ENCODE assay signal across 8 mouse cellular contexts in genomic region chr3:30353878-30354727, GRCm38 (mm10).
DNase-seq lines count a peak whose midpoint lies in the region; ATAC-seq and TF ChIP-seq lines count a peak whose summit lies in the region.

No protein-coding gene starts in this region.

- no peak for TF ChIP-seq CTCF in heart, postnatal 0 days (IDR thresholded peaks at IDR 0.05; ENCODE audit: low read depth)

- no peaks in the 10 kb centered on the region for H3K36me3 ChIP-seq in forebrain, embryonic 13.5 days (ENCODE audit: poor library complexity, severe bottlenecking)
- no peaks in the 10 kb centered on the region for H3K36me3 ChIP-seq in forebrain, embryonic 12.5 days (replicated peaks)
- H3K36me3 ChIP-seq in heart, postnatal 0 days (replicated peaks; ENCODE audit: control insufficient read depth, insufficient read depth, low read length) = no peaks in the 10 kb centered on the region
- H3K36me3 ChIP-seq in liver, embryonic 16.5 days (ENCODE audit: control insufficient read depth, insufficient read depth) = no peaks in the 10 kb centered on the region

- 0 out of 2 replicates have a peak, but pooled peaks have one; percentile 21 for ATAC-seq in forebrain, embryonic 13.5 days
- ATAC-seq in forebrain, embryonic 12.5 days (ENCODE audit: low FRiP score) = no peak
- no peak; the same call in 1 of the 2 replicates for ATAC-seq in heart, postnatal 0 days (ENCODE audit: insufficient read depth, low read depth)
- ATAC-seq in liver, embryonic 16.5 days (ENCODE audit: low read depth) = peak; percentile 37; the same call in 1 of the 2 replicates

- peaks cover 7% of the 10 kb centered on the region; the same call in 1 of the 2 replicates for H3K4me1 ChIP-seq in forebrain, embryonic 13.5 days
- peaks cover under 1% of the 10 kb centered on the region for H3K4me1 ChIP-seq in forebrain, embryonic 12.5 days
- H3K4me1 ChIP-seq in heart, postnatal 0 days (ENCODE audit: control insufficient read depth, insufficient read depth) = no peaks in the 10 kb centered on the region
- no peaks in the 10 kb centered on the region for H3K4me1 ChIP-seq in liver, embryonic 16.5 days (ENCODE audit: control insufficient read depth, low read depth, low read length)

- 51% methylated on average over 6 of the region's 6 CpGs for WGBS in forebrain, embryonic 13.5 days
- WGBS in forebrain, embryonic 12.5 days = 45% methylated on average over 6 of the region's 6 CpGs
- WGBS in heart, postnatal 0 days = 17% methylated on average over 6 of the region's 6 CpGs
- 8% methylated on average over 6 of the region's 6 CpGs for WGBS in liver, embryonic 16.5 days (ENCODE audit: insufficient replicate concordance)

- no peak overlapping the region for H3K4me3 ChIP-seq in forebrain, embryonic 13.5 days
- H3K4me3 ChIP-seq in forebrain, embryonic 12.5 days (replicated peaks) = no peak overlapping the region
- H3K4me3 ChIP-seq in heart, postnatal 0 days (ENCODE audit: low read depth, low read length) = no peak overlapping the region
- H3K4me3 ChIP-seq in liver, embryonic 16.5 days (ENCODE audit: low read depth, low read length) = no peak overlapping the region

- H3K9me3 ChIP-seq in forebrain, embryonic 13.5 days (replicated peaks) = no peaks in the 10 kb centered on the region
- no peaks in the 10 kb centered on the region for H3K9me3 ChIP-seq in forebrain, embryonic 12.5 days
- H3K9me3 ChIP-seq in heart, postnatal 0 days (replicated peaks; ENCODE audit: control insufficient read depth, low read length) = no peaks in the 10 kb centered on the region
- H3K9me3 ChIP-seq in liver, embryonic 16.5 days (replicated peaks; ENCODE audit: control insufficient read depth, low read length) = no peaks in the 10 kb centered on the region

- peaks cover 18% of the 10 kb centered on the region for H3K27me3 ChIP-seq in forebrain, embryonic 13.5 days
- H3K27me3 ChIP-seq in forebrain, embryonic 12.5 days = peaks cover 30% of the 10 kb centered on the region
- H3K27me3 ChIP-seq in heart, postnatal 0 days (ENCODE audit: control insufficient read depth, insufficient read depth, low read length) = no peaks in the 10 kb centered on the region
- H3K27me3 ChIP-seq in liver, embryonic 16.5 days (ENCODE audit: control insufficient read depth, insufficient read depth, low read depth, low read length) = no peaks in the 10 kb centered on the region

- peak; percentile 29; the same call in 1 of the 2 replicates for TF ChIP-seq EP300 in heart, postnatal 0 days (IDR thresholded peaks at IDR 0.05; ENCODE audit: low read depth)

- no peak overlapping the region for H3K27ac ChIP-seq in forebrain, embryonic 13.5 days
- H3K27ac ChIP-seq in forebrain, embryonic 12.5 days = no peak overlapping the region
- no peak overlapping the region for H3K27ac ChIP-seq in heart, postnatal 0 days (ENCODE audit: low read depth)
- H3K27ac ChIP-seq in liver, embryonic 16.5 days (ENCODE audit: low read length) = no peak overlapping the region

- H3K4me2 ChIP-seq in forebrain, embryonic 13.5 days = no peak overlapping the region
- H3K4me2 ChIP-seq in forebrain, embryonic 12.5 days = no peak overlapping the region
- no peak overlapping the region for H3K4me2 ChIP-seq in heart, postnatal 0 days (ENCODE audit: low read depth, low read length)
- H3K4me2 ChIP-seq in liver, embryonic 16.5 days (ENCODE audit: low read depth, low read length) = no peak overlapping the region

- no peak overlapping the region for H3K9ac ChIP-seq in forebrain, embryonic 13.5 days
- H3K9ac ChIP-seq in forebrain, embryonic 12.5 days = no peak overlapping the region
- no peak overlapping the region for H3K9ac ChIP-seq in heart, postnatal 0 days (replicated peaks; ENCODE audit: low read depth, low read length)
- H3K9ac ChIP-seq in liver, embryonic 16.5 days (ENCODE audit: low read depth, low read length) = no peak overlapping the region

- DNase-seq in R1 (ENCODE audit: low read depth, low spot score) = peak; percentile 10
- DNase-seq in heart, postnatal 0 days (ENCODE audit: low spot score) = no peak
- DNase-seq in thymus, postnatal 36 days = no peak
- DNase-seq in gastrocnemius, adult 8-10 months (ENCODE audit: low spot score in 2 of 2) = no peak
- DNase-seq in spleen, postnatal 14 days (ENCODE audit: low spot score in 2 of 2) = no peak

Comparison
In these comparisons a context has a peak if more than half of its experiments do, and no peak if none do; other contexts are left out.
1. ATAC-seq: peak in forebrain, embryonic 13.5 days (single experiment) and liver, embryonic 16.5 days (single experiment); none in forebrain, embryonic 12.5 days (single experiment) and heart, postnatal 0 days (single experiment).